Mouse (Mus musculus) heart, postnatal 0 days (tissue): ENCODE measurements around the gene Slc46a1.

Experiments
- CTCF ChIP-seq: IDR thresholded peaks from 2 replicates; pipeline ENCODE4 v1.5.1; 2016; ENCODE audit warnings: antibody characterized with exemption, control low read depth, low read depth
- EP300 ChIP-seq: IDR thresholded peaks from 2 replicates; pipeline ENCODE4 v1.6.1; 2016; ENCODE audit warnings: antibody characterized with exemption, low read depth

- TF ChIP-seq CTCF (no peak), EP300 (no peak)
These were observed 18.1 kb downstream of the Slc46a1 start for GRCm38 (mm10) chr11:78483639-78484038.
